Mouse (Mus musculus) gastrocnemius, postnatal 4 days (tissue): ENCODE results near the gene Bnc2. TPM values are rescaled to one million over a fixed set of nuclear protein-coding genes. Genes with fewer than 3 reads are reported as not detected.

Experiments
- DNase-seq, 2 experiments: peaks; one replicate each; pipeline ENCODE4 v3.0.0; 2021 to 2022; ENCODE audit warnings: low spot score in 2 of 2, mixed read lengths in 2 of 2
- total RNA-seq, 2 experiments: library from RNA; stranded (reverse); gene quantifications; 2 replicates each; pipeline ENCODE4 v1.2.3; 2021

The Bnc2 gene
- total RNA-seq, 2 experiments from 2014 or later: 15.5 to 17.2 TPM

DNA sequence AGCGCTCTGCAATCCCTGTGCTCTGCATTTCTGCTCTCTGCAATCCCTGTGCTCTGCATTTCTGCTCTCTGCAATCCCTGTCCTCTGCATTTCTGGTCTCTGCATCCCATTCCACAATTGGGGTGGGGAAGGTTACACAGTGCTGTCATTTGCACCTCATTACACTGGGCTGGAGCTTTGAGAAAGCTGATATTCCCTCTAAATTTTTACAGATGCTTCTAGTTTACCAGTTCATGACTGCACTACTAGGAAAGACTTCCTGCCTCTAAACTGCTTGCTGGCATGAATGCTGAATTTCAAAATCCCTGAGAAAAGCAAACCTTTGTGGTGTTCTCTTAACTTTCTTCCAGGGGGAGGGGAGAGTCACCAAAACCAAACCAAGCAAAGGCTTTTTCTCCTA is 41.1 kb downstream of the Bnc2 start:
- DNase-seq: no peak

DNA sequence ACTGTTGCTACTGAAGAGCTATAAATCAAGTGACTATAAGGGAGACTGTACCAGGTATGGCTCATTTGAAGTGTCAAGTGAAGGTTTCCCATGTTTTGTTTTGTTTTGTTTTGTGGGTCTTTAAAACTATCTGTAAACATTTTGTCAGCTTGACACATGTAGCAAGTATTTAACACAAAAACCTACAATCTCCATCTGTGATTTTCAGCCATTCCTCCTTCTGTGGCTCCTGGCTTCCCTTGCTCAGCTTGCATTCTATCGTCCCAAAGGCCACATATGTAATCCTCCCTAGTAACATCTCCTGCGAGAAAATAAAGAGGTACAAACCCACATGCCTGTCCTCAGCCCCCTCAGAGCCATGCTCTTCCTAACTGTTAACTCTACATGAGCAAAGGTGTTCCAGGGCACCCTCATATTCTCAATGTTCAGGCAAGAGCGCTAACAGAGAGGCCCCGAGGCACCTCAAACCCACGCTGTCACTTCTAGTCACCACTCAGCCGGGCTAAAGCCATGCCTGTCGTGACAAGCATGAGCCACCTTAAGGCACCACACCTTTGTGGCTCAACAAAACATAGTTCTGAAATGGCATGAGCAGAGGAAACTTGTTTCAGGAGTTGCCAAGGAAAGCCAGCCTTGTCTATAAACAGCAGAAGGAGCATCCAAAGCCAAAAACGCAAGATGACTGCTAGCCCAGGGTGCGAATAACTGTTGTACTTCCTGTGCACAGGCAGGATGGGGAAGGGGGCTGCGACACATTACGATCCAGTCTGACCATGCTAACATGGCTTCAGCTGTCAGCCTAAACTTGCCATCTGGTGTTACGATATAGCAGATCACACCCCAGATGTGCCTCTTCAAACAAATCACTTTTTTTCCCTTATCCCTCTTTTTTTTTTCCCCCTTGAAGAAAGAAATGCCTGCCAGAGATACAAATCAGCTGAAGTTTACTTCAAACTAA is 42.0 kb downstream of the Bnc2 start:
- no peak for DNase-seq

DNA sequence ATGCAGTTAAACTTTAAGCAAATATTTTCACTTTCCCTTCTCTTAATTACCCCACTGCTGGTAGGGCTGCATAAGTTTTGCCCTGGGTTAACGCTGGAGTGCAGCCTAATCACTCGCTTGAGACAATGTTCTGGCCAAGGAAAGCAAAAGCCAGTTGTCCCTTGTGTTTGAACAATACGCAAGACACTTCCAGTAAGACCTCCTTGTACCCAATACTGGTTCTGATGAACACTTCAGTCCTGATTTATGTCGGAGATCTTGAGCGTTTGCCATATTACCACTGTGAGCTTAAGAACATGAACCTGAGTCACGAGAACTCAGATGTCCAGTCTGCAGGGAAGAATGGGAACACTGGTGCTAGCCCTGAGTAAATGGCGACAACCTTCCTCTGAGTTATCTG is 47.5 kb downstream of the Bnc2 start:
- no peak for DNase-seq

DNA sequence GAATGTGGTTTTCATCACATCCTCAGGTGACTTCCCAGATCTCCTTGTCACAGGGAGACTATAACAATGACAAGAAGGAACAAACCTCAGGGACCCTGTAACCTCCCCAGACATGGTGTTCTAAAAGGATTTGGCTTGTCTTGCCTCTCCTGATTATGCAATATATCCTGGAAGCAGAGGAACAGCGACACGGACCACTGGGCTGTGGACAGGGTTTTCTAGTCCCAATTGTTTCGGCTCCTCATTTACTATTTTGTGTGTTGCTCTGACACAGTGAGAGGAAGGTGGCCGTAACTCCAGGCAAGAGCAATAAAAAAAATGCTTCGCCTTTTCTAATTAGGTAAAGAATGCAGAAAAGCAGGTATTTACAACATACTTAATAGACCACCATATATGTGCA is 51.8 kb downstream of the Bnc2 start:
- DNase-seq: no peak

DNA sequence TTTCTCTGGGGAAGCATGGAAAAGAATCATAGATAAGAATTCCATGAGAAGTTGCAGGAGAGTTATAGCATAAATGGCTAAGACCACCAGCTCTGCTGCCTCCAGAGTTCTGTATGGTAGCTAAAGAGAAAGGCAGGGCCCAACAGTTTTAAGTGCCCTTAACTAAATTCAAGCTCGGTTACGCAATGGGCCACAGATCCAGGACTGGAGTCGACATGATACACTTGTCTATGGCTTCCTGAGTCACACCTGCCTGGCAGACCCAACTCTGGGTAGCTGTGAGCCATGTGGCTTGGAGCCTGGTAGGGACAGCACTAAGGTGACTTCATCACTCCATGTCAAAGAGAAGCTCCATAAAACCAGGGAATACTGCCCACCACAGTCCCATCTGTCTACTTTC is 53.3 kb downstream of the Bnc2 start:
- DNase-seq: no peak

DNA sequence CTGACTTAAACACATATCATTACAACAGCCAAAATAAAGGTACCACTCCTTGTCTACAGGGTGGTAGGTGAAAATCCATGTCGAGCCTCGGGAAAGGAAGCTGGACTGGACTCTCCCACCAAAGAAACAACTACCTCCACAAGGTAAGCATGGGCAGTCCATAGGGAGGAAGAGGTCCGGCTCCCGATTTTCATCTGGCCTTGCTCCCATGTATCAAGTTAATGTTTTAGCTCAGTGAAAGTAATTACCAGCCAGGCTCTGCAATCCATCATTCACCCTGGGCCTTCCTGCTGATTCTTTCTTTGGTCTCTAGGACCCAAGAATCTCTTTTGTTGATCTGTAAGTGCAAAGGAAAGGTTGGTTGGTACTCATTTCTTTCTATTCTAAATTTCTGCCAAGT is 65.2 kb downstream of the Bnc2 start:
- DNase-seq: no peak

DNA sequence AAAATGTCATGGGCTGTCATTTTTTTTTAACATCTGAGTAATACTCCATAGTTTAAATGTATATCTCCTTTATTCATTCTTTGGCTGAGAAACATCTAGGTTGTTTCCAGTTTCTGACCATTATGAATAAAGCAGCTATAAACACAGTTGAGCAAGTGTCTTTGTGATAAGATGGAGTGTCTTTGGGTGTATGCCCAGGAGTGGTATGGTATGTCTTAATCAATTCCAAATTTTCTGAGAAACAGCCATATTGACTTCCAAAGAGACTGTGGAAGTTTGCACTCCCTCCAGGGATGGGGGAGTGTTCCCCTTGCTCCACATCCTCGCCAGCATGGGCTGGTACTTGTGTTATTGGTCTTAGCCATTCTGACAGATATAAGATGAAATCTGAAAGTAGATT is 70.6 kb downstream of the Bnc2 start:
- DNase-seq: no peak

DNA sequence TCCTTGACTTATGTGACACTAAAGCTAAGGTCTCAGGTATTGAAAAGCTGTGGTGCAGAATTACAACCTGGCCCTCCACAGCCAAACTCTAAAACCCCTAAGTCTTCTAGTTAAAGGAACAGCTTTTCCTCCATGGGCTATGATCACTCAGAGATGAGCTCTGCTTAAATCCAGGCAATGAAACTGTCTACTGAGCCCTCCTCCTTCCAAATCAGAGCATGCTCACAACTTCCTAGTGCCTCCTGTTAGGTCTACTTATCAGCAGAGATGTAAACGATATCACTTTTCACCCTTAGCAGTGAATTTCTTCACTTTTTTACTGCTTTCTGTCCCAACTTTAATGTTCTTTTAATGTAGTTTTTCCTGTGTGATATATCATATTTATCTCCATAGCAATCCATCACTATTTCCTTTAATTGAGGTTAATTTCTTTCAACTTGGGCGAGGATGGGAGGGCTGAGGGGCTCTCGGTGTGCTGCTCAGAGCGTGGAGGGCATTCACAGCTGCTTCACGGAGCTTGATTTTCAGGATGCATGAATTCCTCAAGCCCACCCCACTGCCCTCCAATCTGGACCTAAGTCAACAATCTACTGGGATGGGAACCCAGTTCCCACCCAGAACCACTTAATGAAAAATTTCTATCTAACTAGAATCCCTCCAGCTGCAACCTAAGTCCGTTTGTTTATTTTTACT is 94.7 kb downstream of the Bnc2 start:
- DNase-seq: no peak

DNA sequence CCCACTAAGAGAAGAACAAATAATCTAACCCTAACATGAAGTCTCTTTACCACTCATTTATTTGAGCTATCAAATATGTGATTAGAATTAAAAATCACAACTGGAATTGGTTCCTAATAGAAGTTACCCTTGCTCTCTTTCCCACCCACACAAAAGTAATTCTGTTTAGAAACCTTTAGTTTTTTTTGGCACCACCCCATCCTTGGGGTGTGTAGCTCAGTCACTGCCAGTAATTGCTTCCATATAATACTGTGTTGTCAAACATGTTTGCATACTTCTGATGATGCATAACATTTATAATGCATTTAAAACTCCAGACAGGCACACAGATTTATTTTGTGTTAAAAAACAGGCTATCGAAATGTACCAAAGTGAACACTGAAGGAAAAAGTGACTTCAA is 96.8 kb downstream of the Bnc2 start:
- no peak for DNase-seq

DNA sequence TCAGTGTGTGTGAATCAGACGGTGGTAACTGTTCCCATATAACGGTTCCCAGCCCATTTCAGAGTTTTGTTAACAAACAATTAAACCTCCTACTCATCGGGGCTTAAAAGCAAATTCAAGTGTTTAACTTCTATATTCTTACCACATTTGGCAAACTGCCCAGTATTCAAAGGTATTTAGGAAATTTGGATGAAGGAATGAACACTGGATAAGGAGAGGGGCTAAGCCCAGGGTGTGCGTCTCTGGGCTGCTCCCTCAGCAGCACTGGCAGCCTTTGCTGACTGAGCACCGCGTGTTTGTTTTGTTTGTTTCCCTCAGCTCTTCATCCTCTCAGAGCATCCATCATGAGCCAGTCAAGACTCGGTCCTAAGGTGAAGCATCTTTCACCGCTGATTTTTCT is 109.0 kb downstream of the Bnc2 start:
- no peak for DNase-seq

DNA sequence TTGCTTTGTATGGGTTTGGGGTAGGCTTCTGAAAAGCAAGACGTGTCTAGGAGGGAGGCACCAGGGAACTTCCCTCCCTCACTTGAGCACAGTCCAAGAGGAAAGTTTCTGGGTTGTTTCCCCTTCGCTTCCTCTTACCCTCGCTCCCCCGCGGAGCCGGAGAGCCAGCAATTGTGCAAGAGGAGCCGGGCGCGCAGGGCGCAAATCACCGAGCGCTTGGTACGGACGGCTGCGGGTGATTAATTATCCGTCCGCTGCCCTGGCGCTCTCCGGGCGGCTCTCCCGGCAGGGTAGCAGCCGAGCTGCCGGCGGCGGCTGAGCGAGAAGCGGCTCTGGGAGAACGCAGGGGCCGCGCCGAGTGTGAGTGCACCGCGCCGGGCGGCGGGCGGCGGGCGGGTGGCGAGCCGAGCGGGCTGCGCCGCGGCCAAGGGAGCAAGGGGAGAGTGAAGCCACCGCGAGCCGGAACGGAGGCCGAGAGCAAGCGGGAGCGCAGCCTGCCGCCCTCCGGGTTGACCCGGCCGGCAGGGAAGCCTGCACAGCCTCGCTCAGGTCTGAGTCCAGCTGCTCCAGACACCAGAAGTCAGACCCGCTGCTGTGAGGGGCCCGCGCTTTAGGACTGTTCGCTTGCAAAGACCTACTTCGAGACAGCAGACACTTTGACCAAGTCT is 129.7 kb downstream of the Bnc2 start:
- peak; percentile 55 to 79 for DNase-seq

DNA sequence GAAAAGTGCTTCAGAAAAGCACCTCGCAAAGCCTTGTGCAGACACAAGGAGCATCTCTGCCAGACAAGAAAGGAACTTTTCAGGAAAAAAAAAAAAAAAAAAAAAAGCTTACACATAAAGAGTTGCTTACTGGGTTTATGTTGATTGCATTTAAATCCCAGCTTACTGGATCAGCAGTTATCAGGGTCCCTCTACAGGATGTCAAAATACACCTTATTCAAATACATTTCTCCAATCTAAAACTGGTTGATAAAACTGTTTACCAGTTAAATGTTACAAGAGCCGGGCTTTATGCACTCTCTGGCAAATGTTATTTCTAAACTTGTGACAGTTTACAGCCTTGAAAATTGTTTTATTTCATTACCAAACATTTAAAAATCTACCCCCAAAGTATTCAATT is 130.4 kb downstream of the Bnc2 start:
- no peak for DNase-seq

DNA sequence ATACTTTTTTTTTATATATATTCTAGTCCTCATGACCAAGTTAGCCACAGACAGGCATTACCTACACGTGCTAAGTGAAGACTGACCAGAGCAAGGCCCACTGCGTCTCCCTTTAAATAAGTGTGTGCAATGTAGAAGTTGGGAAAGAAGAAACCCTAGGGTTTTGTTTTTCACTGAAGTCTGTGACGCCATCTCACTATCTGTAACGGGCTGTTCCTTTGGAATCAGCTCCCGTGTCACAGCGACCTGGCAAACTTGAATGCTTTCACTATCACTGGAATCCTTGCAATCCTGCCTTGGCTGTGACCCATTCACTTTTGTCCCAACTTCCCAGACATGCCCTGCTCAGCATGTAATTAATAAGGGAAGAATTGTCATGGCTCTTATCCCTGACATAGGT is 134.5 kb downstream of the Bnc2 start:
- DNase-seq: no peak

DNA sequence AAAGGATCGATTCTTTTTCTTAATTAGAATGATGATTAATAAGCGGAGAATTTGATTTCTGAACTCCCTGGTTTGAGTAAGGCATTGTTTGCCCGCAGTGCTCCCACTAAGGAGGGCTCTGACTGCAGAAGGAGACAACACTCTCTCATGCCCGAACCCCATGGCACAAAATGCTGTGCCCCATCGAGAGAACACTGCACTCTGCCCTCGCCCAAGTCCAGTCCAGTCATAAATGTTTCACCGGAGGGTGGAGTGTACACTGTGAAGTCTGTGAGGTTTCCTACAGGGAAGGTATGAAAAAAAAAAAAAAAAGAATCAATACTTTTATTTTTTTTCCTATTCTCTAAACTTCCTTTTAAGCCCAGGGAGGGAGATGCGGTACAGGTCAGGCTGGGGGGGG is 135.7 kb downstream of the Bnc2 start:
- no peak for DNase-seq

DNA sequence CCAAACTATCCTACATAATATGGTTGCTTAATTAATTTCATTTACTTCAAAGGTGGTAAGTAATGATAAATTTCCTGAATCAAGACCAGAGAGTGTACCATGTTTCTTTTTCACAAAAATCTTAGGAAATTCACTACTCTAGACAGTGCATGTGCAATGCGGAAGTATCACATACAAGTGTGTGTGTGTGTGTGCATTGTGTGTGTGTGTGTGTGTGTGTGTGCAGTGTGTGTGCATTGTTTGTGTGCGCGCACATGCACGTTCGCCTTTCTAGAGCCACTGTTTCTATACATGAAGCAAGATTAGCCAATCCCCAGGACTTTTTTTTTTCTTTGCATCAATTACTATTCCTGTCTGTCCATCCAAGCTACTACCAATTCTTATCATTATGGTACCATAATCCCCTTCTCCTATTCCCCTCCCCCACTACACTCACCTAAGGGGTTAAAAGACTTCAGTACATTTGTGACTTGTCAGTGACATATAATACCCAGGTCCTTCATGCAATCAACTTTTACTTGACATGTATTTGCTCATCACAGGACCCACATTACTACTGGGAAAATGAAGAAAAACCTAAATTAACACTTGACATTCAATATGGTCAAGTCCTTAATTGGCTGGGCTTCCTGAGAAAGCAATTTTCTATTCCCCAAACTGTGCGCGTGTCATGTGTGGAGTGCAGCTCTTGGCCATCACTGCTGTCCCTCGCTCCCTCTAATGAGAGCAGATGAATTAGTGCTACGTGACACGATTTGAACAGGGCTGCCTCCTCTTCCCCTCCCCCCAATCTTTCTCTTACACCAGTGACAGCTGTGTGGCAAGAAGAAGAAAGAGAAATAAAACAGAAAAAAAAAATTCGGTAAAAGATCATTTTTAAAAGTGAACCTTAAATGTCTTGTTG is 145.9 kb downstream of the Bnc2 start:
- DNase-seq: no peak

DNA sequence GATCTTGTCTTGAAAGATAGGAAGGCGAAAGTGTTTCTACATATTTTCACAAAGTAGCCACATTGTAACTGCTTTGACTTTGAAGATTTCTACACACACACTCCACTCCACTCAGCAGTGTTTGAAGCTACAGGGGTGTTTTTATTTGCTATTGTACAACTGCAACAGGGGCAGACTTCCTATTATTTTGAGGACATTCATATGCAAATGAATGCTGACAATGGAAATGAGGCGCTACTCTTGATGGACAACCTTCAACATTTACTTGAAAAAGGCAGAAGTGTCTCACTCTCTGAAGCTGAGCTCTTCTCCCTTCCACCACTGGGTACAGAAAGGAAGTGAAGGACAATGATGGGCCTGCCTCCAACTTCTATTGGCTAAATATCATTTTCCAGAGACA is 146.7 kb downstream of the Bnc2 start:
- DNase-seq: no peak

DNA sequence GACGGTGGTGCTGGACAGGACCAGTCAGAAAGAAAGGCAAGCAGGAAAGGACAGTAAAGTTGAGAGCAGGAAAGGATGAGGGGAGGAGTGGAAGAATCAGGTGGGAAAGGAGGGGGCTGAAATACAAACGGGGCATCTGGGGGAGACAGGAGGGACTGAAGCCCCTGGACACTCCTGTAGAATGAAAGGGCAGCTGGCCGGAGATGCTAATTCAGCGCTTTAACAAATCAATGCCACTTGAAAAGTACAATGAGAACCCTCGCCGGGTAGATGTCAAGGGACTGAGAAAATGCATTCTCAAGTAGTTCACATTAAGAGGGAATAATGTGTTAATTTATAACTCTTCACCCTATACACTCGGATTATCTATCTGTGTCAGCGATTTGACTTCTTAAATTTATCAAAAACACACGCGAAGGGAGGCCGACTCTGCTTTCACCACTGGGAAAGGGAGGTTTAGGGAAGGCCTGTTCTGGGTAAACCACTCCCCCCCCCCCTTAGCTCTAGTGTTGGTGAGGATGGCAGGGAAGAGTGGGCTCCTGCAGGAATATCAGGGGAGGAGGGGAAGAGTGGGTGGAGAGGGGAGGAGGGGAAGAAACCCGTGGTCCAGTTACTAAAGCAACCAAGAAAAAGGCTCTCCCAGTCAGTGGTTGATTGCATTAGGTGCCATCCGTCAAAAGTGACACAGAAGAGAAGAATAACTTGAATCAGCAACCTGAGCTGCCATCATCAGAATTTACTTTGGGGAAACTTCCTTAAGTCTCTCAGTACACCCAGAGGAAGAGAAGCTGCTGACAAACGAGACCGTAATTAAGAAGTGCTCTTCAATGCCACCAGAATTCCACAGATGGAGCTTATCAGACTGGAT is 147.8 kb downstream of the Bnc2 start:
- DNase-seq: no peak

DNA sequence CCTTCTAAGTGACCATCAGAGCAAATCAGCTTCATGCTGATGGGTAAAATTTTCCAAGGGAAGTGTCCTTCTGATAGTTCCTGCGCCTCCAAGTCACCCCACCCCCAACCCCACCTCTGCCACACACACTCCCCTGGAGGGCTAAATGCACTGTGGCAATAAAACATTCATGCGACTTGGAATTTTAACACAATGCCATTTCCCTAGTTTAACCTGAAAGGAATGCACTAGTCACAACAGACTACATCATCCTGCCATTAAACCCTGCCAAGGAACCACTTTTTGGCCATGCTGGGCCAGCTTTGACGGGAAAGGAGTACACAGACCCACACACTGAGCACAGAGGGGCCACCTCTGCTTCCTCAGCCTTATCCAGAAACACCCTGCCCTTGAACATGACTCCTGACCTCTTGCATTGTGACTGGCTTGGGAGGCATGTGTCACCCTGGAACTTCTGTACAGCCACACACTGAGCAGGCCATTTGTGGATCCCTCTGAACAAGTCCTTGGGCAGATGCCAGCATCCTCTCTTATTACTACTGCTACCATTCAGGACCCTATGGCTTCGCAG is 151.3 kb downstream of the Bnc2 start:
- peak in 1 of 2 experiments; percentile 22 for DNase-seq

DNA sequence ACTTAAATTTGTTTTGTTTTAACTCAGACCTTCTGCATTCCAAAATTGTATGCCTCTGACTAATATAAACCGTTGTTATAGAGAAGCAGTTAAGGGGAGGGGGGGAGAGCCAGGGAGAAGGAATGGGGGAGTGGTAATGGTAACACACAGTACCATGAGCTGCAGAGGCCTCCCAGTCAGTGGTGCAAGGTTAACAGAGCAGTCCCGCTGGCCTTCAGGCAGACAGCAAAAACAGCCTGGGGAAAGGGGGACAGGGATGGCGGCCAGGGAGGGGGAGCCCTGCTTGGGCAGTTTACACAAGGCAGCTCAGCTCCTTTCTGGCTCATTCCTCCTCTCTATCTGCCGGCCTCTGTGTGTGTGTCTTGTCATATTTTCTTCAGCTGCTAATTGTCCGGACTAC is 151.9 kb downstream of the Bnc2 start:
- DNase-seq: peak in 1 of 2 experiments; percentile 17

DNA sequence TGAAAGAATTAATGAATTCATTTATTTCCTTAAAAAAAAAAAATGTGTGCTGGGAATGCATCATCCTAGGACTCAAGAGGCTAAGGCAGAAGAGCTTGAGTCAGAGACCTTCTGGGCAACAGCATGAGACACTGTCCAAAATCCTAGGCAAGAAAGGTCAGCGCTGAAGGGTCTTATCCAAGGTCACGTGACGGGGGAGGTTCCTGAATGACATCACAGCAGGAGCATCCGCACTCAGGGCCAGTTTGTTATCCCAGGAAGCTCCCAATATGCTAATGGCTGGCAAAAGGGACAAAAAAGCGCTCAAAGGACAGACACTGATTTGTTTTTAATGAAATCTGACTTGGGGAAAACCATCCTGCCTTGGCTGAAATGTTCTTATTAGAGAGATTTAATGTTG is 153.5 kb downstream of the Bnc2 start:
- no peak for DNase-seq
